ENCODE assay signal across 8 mouse cellular contexts in the genomic region with DNA sequence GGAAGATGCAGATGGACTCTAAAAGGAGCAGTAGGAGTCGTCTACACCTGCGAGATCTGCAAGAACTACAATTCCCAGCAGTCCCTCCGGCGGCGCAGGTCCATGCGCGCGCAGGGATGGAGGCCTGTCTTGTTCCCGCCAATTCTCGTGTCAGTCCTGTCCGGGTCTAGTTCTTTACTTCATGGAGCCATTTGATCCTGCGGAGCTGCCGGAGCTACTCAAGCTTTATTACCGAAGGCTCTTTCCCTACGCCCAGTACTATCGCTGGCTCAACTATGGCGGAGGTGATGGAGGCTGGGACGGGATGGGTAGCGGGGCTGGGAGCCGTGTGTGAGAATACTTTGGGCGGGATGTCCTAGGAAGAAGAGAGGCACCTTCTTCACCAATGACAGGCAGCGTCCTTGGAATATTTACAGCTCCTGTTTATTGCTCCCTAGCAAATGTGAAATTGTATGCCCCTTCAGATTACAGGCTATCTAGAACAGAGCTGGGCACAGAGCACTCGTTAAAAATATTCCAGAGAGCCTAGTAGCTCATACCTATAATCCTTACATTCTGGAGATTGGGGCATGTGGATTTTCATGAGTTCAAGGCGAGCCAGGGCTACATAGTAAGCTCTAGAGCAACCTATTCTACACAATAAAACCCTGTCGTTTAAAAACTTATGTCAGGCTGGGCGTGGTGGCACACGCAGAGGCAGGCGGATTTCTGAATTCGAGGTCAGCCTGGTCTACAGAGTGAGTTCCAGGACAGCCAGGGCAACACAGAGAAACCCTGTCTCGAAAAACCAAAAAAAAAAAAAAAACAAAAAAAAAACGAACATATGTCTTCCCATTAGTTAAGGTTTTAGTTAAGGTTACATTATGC. TPM values are rescaled to one million over a fixed set of nuclear protein-coding genes. Genes with fewer than 3 reads are reported as not detected.
DNase-seq lines count a peak whose midpoint lies in the region; ATAC-seq and TF ChIP-seq lines count a peak whose summit lies in the region.

A gene (plus strand): TSS at position 101 of the 867 bp plus-strand sequence.

- H3K27ac ChIP-seq in bone marrow, adult 2 months (ENCODE audit: control insufficient read depth, insufficient read depth, low read depth, low read length, poor library complexity), result peak within 1 kb of the TSS; percentile 5; the same call in 1 of the 2 replicates
- H3K27ac ChIP-seq in embryonic facial prominence, embryonic 14.5 days (replicated peaks; ENCODE audit: low read depth, low read length), result peak within 1 kb of the TSS; percentile 87
- H3K27ac ChIP-seq in kidney, embryonic 14.5 days (ENCODE audit: low read depth, low read length), result peak within 1 kb of the TSS; percentile 81
- H3K27ac ChIP-seq in liver, adult 2 months (replicated peaks; ENCODE audit: insufficient read depth, low read depth, low read length), result no peak within 1 kb of the TSS

- no peaks in the 10 kb centered on the region for H3K27me3 ChIP-seq in embryonic facial prominence, embryonic 14.5 days (replicated peaks; ENCODE audit: control insufficient read depth, insufficient read depth, low read length)
- no peaks in the 10 kb centered on the region for H3K27me3 ChIP-seq in kidney, embryonic 14.5 days (ENCODE audit: control insufficient read depth, insufficient read depth, low read length)
- no peaks in the 10 kb centered on the region for H3K27me3 ChIP-seq in liver, adult 2 months (ENCODE audit: control insufficient read depth, insufficient read depth, low read length)

- H3K9me3 ChIP-seq in embryonic facial prominence, embryonic 14.5 days (ENCODE audit: control insufficient read depth, low read length), result no peaks in the 10 kb centered on the region
- H3K9me3 ChIP-seq in kidney, embryonic 14.5 days (ENCODE audit: control insufficient read depth, low read length), result no peaks in the 10 kb centered on the region

- H3K4me3 ChIP-seq in bone marrow, adult 2 months (replicated peaks; ENCODE audit: control insufficient read depth, low read depth, low read length), result peak within 1 kb of the TSS; percentile 94
- peak within 1 kb of the TSS; percentile 73 for H3K4me3 ChIP-seq in embryonic facial prominence, embryonic 14.5 days (ENCODE audit: low read depth, low read length)
- peak within 1 kb of the TSS; percentile 68 for H3K4me3 ChIP-seq in kidney, embryonic 14.5 days (ENCODE audit: low read length)
- peak within 1 kb of the TSS; percentile 98 for H3K4me3 ChIP-seq in liver, adult 2 months (ENCODE audit: insufficient read depth, low read depth, low read length)

- TF ChIP-seq CTCF in bone marrow, adult 2 months (IDR thresholded peaks at IDR 0.05; ENCODE audit: control insufficient read depth, insufficient read depth, low read length), result no peak
- no peak for TF ChIP-seq CTCF in liver, adult 2 months (IDR thresholded peaks at IDR 0.05; ENCODE audit: low read depth, low read length)

- peaks cover 23% of the 10 kb centered on the region for H3K36me3 ChIP-seq in embryonic facial prominence, embryonic 14.5 days (ENCODE audit: control insufficient read depth, insufficient read depth, low read length)
- H3K36me3 ChIP-seq in kidney, embryonic 14.5 days (ENCODE audit: control insufficient read depth, insufficient read depth, low read length), result peaks cover 17% of the 10 kb centered on the region; the same call in 1 of the 2 replicates
- H3K36me3 ChIP-seq in liver, adult 2 months (ENCODE audit: control insufficient read depth, insufficient read depth, low read length), result no peaks in the 10 kb centered on the region

- peak; percentile 96 for ATAC-seq in embryonic facial prominence, embryonic 14.5 days (ENCODE audit: low read depth)
- peak; percentile 95 for ATAC-seq in kidney, embryonic 14.5 days (ENCODE audit: low FRiP score, low TSS enrichment)
- peak; percentile 85 for ATAC-seq in monocyte, adult 5-6 weeks (replicated peaks; ENCODE audit: insufficient number of reproducible peaks, low FRiP score, low TSS enrichment, poor library complexity, severe bottlenecking)

- DNase-seq in B cell, adult 2 months, result peak; percentile 79 to 80
- DNase-seq in embryonic facial prominence, embryonic 14.5 days (ENCODE audit: low spot score), result peak; percentile 93
- DNase-seq in heart, adult 9 months (ENCODE audit: low spot score in 2 of 2), result peak; percentile 72 to 73
- peak; percentile 70 for DNase-seq in liver, adult 2 months (ENCODE audit: extremely low read depth, low read depth, low spot score)
- peak; percentile 81 to 86 for DNase-seq in spleen, postnatal 36 days (ENCODE audit: low spot score in 2 of 2)

- peak within 1 kb of the TSS; percentile 79 for H3K9ac ChIP-seq in embryonic facial prominence, embryonic 14.5 days (ENCODE audit: low read depth, low read length)
- peak within 1 kb of the TSS; percentile 67 for H3K9ac ChIP-seq in kidney, embryonic 14.5 days (ENCODE audit: low read depth, low read length)
- peak within 1 kb of the TSS; percentile 81 for H3K9ac ChIP-seq in liver, adult 2 months (ENCODE audit: low read depth, low read length)

- H3K79me2 ChIP-seq in liver, adult 2 months (ENCODE audit: control insufficient read depth, insufficient read depth, low read length), result peaks cover 4% of the 10 kb centered on the region; the same call in 1 of the 2 replicates

- 0 out of 2 replicates have a peak, but pooled peaks have one; percentile 16 for TF ChIP-seq POLR2A in bone marrow, adult 2 months (IDR thresholded peaks at IDR 0.05; ENCODE audit: borderline replicate concordance, control insufficient read depth, low read depth, low read length)
- TF ChIP-seq POLR2A in liver, adult 2 months (IDR thresholded peaks at IDR 0.05; ENCODE audit: extremely low read depth, insufficient read depth, low read length), result no peak

- H3K4me2 ChIP-seq in embryonic facial prominence, embryonic 14.5 days (ENCODE audit: low read depth, low read length), result peak within 1 kb of the TSS; percentile 66
- H3K4me2 ChIP-seq in kidney, embryonic 14.5 days (replicated peaks; ENCODE audit: low read depth, low read length), result peak within 1 kb of the TSS; percentile 65

- H3K4me1 ChIP-seq in bone marrow, adult 2 months (ENCODE audit: control insufficient read depth, insufficient read depth, low read length), result no peaks in the 10 kb centered on the region
- peaks cover 8% of the 10 kb centered on the region for H3K4me1 ChIP-seq in embryonic facial prominence, embryonic 14.5 days (ENCODE audit: control insufficient read depth, insufficient read depth, low read length)
- no peaks in the 10 kb centered on the region for H3K4me1 ChIP-seq in kidney, embryonic 14.5 days (ENCODE audit: control insufficient read depth, insufficient read depth, low read length)
- peaks cover 4% of the 10 kb centered on the region; the same call in 1 of the 2 replicates for H3K4me1 ChIP-seq in liver, adult 2 months (ENCODE audit: control insufficient read depth, insufficient read depth, low read length)

- 2% methylated on average over 31 of the region's 31 CpGs for WGBS in bone marrow, adult 2 months
- 5% methylated on average over 31 of the region's 31 CpGs for WGBS in embryonic facial prominence, embryonic 14.5 days
- 3% methylated on average over 31 of the region's 31 CpGs for WGBS in kidney, embryonic 14.5 days
- WGBS in liver, adult 2 months, result 4% methylated on average over 31 of the region's 31 CpGs

RNA-seq across cellular contexts. Expression of the gene that starts here (rescaled TPM):
- polyA plus RNA-seq in bone marrow, adult 2 months (2011; ENCODE audit: insufficient read depth, insufficient read length, low replicate concordance, missing spikeins), result 57.7 and 89.8 TPM in 2 replicates
- 61.6 and 69.4 TPM in 2 replicates for polyA plus RNA-seq in embryonic facial prominence, embryonic 14.5 days (2014; fragmentation: Nextera tagmentation; extraction: Ambion mirVana)
- polyA plus RNA-seq in kidney, embryonic 14.5 days (2014; fragmentation: Nextera tagmentation; extraction: Ambion mirVana), result 98.1 and 100.0 TPM in 2 replicates
- total RNA-seq in liver, adult 2 months (2014; rRNA removed), result 3.5 and 5.5 TPM in 2 replicates
- 1.3 and 1.5 TPM in 2 replicates for polyA plus RNA-seq in liver, adult 2 months (2012; rRNA removed)
- total RNA-seq in monocyte, adult 5-6 weeks (2017), result 8.2 to 17.1 TPM (median 11.8 TPM) in 3 replicates

Comparison
In these comparisons a context has a peak if more than half of its experiments do, and no peak if none do; other contexts are left out.
1. RNA of the gene that starts here (polyA plus RNA-seq): 98.1 to 100.0 TPM in kidney, embryonic 14.5 days, 57.7 to 89.8 TPM in bone marrow, adult 2 months and 61.6 to 69.4 TPM in embryonic facial prominence, embryonic 14.5 days; 1.3 to 1.5 TPM in liver, adult 2 months; every median in the first group is over 10 times any median in the second.
2. Peak in every context shown above with its lines, with median percentiles within 50 percentile points of each other: DNase-seq, H3K4me3 ChIP-seq, ATAC-seq and H3K9ac ChIP-seq.